Mouse (Mus musculus) CD4-positive helper T cell, adult 2 months (primary cell): ENCODE measurements around the gene Gldc.
"Not testable (repeated sequence)": the region's sequence is repeated elsewhere in the genome, so short reads cannot be mapped to it uniquely, and the experiment has no call there.

Experiments used
- DNase-seq: peaks from one replicate; pipeline ENCODE4 v3.0.0-alpha.2; 2012; ENCODE audit warnings: low read depth, missing footprints, low spot score

Gldc gene

DNA sequence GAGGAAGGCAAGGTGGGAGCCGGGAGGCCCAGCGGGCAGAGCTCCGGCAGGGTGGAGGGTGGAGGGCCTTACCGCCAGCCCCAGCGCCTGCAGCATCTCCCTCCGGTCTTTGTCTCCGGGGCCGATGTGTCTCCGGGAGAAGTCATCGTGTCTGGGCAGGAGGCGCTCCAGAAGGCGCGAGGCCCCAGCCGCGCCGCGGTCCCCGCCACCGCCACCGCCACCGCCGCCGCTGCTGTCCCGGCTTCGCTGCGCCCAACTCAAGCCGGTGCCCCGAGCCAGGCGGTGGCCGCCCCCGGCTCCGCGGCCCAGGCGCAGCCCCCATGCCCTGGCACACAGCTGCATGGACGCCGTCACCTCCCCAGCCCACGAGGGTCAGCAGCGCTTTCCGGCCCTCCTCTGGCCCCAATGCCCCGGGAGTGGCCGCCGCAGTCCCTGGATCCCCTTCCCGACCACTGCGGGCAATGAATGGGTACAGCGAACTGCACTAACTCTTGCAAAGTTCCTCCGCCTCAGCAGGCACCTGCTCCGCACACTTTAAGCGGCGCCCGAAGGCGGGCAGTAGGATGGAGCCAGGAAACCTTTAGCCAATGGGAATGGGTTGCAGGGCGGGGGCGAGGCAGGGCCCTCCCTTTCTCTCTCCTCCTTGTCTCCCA lies at the start of gene Gldc:
TSS of gene Gldc (minus strand) at position 511 of the 653 bp plus-strand sequence.
- no peak for DNase-seq

GRCm38 (mm10) chr19:30222593-30222992 lies 47.4 kb upstream of the Gldc start:
- not testable (repeated sequence) for DNase-seq

- no peak for DNase-seq
Observed at GRCm38 (mm10) chr19:30217335-30217734, 42.1 kb upstream of the Gldc start.

GRCm38 (mm10) chr19:30216186-30216585 lies 41.0 kb upstream of the Gldc start:
- no peak for DNase-seq

DNA sequence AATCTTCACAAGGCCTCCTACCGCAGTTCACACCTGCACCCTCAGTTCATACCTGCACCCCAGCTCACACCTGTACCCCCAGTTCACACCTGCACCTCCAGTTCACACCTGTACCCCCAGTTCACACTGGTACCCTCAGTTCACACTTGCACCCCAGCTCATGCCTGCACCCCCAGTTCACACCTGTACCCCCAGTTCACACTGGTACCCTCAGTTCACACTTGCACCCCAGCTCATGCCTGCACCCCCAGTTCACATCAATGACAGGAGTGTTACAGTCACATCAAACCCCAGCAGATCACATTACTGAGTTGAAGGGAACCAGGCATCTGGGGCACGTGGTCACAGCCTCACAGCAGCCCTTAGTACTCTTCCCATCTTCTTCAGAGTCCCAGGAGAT lies 40.5 kb upstream of the Gldc start:
- DNase-seq = not testable (repeated sequence)

DNA sequence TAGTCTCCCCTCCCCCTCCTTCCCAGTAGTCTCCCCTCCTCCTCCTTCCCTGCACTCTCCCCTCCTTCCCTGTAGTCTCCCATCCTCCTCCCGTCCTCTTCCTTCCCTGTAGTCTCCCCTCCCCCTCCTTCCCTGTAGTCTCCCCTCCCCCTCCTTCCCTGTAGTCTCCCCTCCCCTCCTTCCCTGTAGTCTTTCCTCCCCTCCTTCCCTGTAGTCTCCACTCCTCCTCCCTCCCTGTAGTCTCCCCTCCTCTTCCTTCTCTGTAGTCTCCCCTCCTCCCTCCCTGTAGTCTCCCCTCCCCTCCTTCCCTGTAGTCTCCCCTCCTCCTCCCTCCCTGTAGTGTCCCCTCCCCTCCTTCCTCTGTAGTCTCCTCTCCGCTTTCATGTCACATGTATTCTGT lies 38.8 kb upstream of the Gldc start:
- no peak for DNase-seq

DNA sequence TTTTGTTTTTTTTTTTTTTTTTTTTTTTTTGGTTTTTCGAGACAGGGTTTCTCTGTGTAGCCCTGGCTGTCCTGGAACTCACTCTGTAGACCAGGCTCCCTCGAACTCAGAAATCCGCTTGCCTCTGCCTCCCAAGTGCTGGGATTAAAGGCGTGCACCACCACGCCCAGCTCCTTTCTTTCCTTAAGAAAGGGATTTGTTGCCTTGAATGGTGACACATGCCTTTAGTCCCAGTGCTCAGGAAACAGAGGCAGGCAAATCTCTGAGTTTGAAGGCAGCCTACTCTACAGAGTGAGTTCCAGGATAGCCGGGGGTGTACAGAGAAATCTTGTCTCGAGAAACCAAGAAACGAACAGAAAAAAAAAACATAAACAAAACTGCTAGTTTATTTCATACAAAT lies 33.8 kb upstream of the Gldc start:
- DNase-seq = not testable (repeated sequence)

DNA sequence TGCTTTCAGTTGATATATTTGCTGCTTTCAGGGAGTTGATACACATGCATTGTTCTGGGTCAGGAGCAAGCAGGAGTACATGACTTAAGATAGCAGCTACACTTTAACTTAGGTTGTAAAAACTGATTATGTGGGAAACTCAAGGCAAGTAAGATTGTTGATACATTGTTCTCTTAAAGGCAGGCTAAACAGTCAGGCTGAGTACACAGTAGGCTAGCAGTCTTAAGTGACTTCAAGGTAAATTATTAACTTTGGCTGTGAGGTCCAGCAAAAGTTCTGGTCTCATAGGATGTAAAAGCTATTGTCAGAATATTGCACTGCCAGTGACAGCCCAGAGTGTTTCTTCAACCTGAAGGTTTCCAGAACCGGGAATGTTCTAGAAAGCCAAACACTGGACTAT lies 31.8 kb upstream of the Gldc start:
- DNase-seq = no peak

- DNase-seq = no peak
Observed at GRCm38 (mm10) chr19:30205874-30206273, 30.6 kb upstream of the Gldc start.

DNA sequence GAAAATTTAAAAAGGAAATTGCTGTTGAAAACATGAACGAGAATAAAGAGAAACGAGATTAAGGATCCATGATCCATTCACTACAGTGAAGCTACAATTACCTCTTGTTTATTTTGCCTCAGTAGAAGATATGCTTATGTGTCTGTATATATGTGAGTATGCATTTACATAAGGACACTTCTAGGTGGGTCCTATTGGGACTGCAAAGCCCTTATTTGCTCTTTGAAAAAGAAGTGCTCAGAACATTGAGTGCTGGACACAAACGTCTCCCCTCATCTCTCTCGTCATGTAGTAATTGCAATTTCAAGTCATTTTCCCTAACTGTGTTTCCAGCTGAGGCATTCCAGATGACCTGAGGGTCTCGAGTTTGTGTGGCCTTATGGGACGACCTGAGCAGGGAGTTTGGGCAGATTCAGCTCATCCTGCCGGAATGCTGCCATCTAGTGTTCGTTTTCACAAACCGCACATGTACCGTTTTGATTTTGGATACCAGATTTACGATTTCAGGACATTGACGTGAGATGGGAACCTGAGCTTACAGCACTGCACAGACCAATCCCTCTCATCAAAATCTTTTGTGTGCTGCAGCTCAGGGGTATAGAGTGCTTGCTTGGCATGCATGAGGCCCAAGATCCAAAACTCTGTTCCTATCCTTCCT lies 30.1 kb upstream of the Gldc start:
- DNase-seq = peak; percentile 16

GRCm38 (mm10) chr19:30202177-30202576 lies 26.9 kb upstream of the Gldc start:
- DNase-seq = no peak

- DNase-seq = no peak
Observed at GRCm38 (mm10) chr19:30194999-30195398, 19.8 kb upstream of the Gldc start.

GRCm38 (mm10) chr19:30187232-30187631 lies 12.0 kb upstream of the Gldc start:
- DNase-seq = no peak

DNA sequence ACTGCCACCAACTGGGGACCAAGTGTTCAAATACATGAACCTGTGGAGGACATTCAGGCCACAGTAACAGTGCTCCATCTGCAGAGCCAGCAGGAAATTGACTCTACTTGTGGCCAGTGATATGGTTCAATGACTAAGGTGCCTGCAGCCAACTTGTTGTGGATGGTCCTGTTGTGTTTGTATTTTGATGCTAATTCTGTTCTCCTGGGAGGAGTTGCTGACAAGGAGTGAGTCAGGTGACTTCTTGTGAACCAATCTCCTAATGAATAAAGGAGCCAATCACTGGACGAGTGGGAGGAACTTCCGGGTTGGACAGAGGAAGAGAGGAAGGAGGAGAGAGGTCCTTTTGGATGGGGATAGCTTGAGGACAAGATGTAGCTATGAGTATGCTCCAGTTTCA lies 10.3 kb upstream of the Gldc start:
- no peak for DNase-seq

DNA sequence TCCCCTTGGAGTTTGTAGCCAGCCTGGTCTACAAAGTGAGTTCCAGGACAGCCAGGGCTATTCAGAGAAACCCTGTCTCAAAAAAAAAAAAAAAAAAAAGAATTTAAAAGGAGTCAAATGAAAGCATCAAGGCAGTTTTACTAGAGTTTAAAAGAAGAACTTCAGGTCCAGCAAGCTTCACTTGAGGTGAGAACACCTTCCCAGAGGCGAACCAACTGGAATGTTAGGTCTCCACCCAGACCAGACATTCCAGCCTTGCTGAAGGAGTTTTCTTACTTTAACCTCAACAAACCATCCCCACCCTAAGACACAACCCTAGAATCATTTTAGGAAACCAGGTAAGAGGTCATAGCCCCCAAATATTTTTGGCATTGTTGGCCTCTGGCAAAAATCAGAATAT lies 4.8 kb upstream of the Gldc start:
- DNase-seq = no peak

GRCm38 (mm10) chr19:30174074-30174670 lies 1.1 kb downstream of the Gldc start:
- no peak for DNase-seq

DNA sequence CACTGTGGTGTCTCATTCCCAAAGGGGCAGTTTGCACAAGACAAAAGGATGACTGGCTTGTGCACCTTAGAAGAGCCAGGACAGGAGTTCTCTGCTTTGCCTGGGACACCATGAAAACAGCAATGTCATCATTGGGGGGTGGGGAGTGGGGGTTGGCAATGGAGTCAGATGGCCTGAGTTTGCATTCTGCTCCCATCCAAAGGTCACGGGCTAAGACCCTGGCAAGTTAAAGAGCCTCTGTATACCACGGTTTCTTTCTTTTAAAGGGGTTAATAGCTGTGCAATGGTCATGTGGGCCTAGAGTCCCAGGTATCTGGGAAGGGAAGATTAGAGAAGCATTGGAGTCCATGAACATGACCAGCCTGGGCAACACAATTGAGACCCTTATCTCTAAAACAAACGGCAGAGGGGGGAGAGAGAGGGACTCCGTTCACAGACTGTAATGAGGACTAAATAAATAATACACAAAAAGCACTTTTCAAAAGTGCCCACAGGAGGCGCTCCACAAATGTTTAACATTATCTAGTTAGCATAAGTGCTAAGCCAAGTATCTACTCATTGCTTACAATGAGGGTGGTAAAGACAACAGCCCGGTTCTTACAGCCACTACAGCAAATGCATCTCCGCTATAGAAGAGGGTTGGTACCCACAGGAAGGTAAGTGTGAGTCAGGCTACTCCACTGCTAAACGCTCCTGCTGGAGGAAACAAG lies 3.7 kb downstream of the Gldc start:
- DNase-seq = no peak

GRCm38 (mm10) chr19:30170319-30170718 lies 4.9 kb downstream of the Gldc start:
- no peak for DNase-seq

- DNase-seq = no peak
Observed at GRCm38 (mm10) chr19:30166801-30167505, 8.3 kb downstream of the Gldc start.

GRCm38 (mm10) chr19:30164228-30164627 lies 11.0 kb downstream of the Gldc start:
- no peak for DNase-seq

- no peak for DNase-seq
Observed at GRCm38 (mm10) chr19:30162808-30163207, 12.4 kb downstream of the Gldc start.

GRCm38 (mm10) chr19:30160021-30160420 lies 15.2 kb downstream of the Gldc start:
- DNase-seq = no peak
